In genomic region chr9:23297491-23298170, GRCm38 (mm10) we compare ENCODE assay signal across 20 mouse cellular contexts.
DNase-seq lines count a peak whose midpoint lies in the region; ATAC-seq and TF ChIP-seq lines count a peak whose summit lies in the region.
"Had no signal": no experiment of that assay in that cellular context is flagged by ENCODE, and none has a peak within 500 bp of the region (broad histone marks: within the 10 kb centered on the region; RNA-seq: fewer than 3 reads in every experiment).

No protein-coding gene starts in this region.

- 56% methylated on average over 8 of the region's 8 CpGs for WGBS in kidney, postnatal 0 days
- 61% methylated on average over 8 of the region's 8 CpGs for WGBS in embryonic facial prominence, embryonic 10.5 days
- 52% methylated on average over 8 of the region's 8 CpGs for WGBS in limb, embryonic 13.5 days

- no peaks in the 10 kb centered on the region for H3K27me3 ChIP-seq in kidney, postnatal 0 days (ENCODE audit: insufficient read depth, low read length)
- H3K27me3 ChIP-seq in embryonic facial prominence, embryonic 10.5 days (replicated peaks; ENCODE audit: low read depth, poor library complexity, severe bottlenecking) = no peaks in the 10 kb centered on the region
- H3K27me3 ChIP-seq in limb, embryonic 13.5 days = peaks cover 45% of the 10 kb centered on the region
- H3K27me3 ChIP-seq: forebrain, embryonic 15.5 days; heart, embryonic 15.5 days; hindbrain, embryonic 13.5 days had no signal

- peak; percentile 34 for DNase-seq in kidney, postnatal 0 days (ENCODE audit: low spot score)
- DNase-seq in kidney, adult 8-10 months = no peak
- DNase-seq in embryonic facial prominence, embryonic 10.5 days (ENCODE audit: low spot score) = no peak
- no peak for DNase-seq in layer of hippocampus, postnatal 14 days (ENCODE audit: low spot score in 2 of 2)
- no peak for DNase-seq in spleen, adult 18-20 months
- DNase-seq: adrenal gland, postnatal 14 days; B cell, adult 2 months; cerebellum, adult 11-12 months; cerebellum, adult 9-10 months; cerebellum, postnatal 25 days; gastrocnemius, postnatal 10 days; heart, postnatal 14 days had no signal

- H3K27ac ChIP-seq in kidney, postnatal 0 days = no peak overlapping the region
- 0 out of 2 replicates have a peak overlapping the region, but pooled peaks have one; percentile 19 for H3K27ac ChIP-seq in embryonic facial prominence, embryonic 10.5 days (replicated peaks)
- peak overlapping the region; percentile 28; the same call in 1 of the 2 replicates for H3K27ac ChIP-seq in limb, embryonic 13.5 days
- H3K27ac ChIP-seq: forebrain, embryonic 15.5 days; heart, embryonic 15.5 days; hindbrain, embryonic 13.5 days; hindbrain, postnatal 0 days had no signal

- ATAC-seq in kidney, postnatal 0 days (replicated peaks; ENCODE audit: low FRiP score, low read depth) = no peak
- peak; percentile 74 for ATAC-seq in limb, embryonic 13.5 days (ENCODE audit: low FRiP score, low read depth)
- no peak for ATAC-seq in megakaryocyte-erythroid progenitor cell, adult 5-6 weeks (replicated peaks; ENCODE audit: low FRiP score, low TSS enrichment, poor library complexity, severe bottlenecking)
- ATAC-seq: activated CD4-positive, CD25-positive, alpha-beta regulatory T cell, adult 4 months; CD4-positive, CD25-positive, alpha-beta regulatory T cell, adult 4 months; forebrain, embryonic 15.5 days; hindbrain, postnatal 0 days had no signal

- no peak overlapping the region for H3K9ac ChIP-seq in kidney, postnatal 0 days (ENCODE audit: low read depth, low read length)
- no peak overlapping the region for H3K9ac ChIP-seq in limb, embryonic 13.5 days
- H3K9ac ChIP-seq: forebrain, embryonic 15.5 days; heart, embryonic 15.5 days; hindbrain, embryonic 13.5 days had no signal

- no peak overlapping the region for H3K4me3 ChIP-seq in kidney, postnatal 0 days (replicated peaks; ENCODE audit: low read depth, low read length)
- no peak overlapping the region for H3K4me3 ChIP-seq in embryonic facial prominence, embryonic 10.5 days
- H3K4me3 ChIP-seq in limb, embryonic 13.5 days = no peak overlapping the region
- H3K4me3 ChIP-seq: forebrain, embryonic 15.5 days; heart, embryonic 15.5 days; hindbrain, embryonic 13.5 days had no signal

- no peak for TF ChIP-seq CTCF in kidney, postnatal 0 days (IDR thresholded peaks at IDR 0.05; ENCODE audit: low read depth)

- H3K4me2 ChIP-seq in kidney, postnatal 0 days (ENCODE audit: low read length) = no peak overlapping the region
- no peak overlapping the region for H3K4me2 ChIP-seq in limb, embryonic 13.5 days (replicated peaks)
- H3K4me2 ChIP-seq: forebrain, embryonic 15.5 days; heart, embryonic 15.5 days; hindbrain, embryonic 13.5 days had no signal

- no peaks in the 10 kb centered on the region for H3K9me3 ChIP-seq in kidney, postnatal 0 days (replicated peaks; ENCODE audit: low read length)
- H3K9me3 ChIP-seq in embryonic facial prominence, embryonic 10.5 days = no peaks in the 10 kb centered on the region
- no peaks in the 10 kb centered on the region for H3K9me3 ChIP-seq in limb, embryonic 13.5 days
- H3K9me3 ChIP-seq: forebrain, embryonic 15.5 days; heart, embryonic 15.5 days; hindbrain, embryonic 13.5 days had no signal

- H3K4me1 ChIP-seq in kidney, postnatal 0 days (replicated peaks; ENCODE audit: insufficient read depth, low read length) = no peaks in the 10 kb centered on the region
- H3K4me1 ChIP-seq in embryonic facial prominence, embryonic 10.5 days = peaks cover 10% of the 10 kb centered on the region; the same call in 1 of the 2 replicates
- peaks cover 20% of the 10 kb centered on the region for H3K4me1 ChIP-seq in limb, embryonic 13.5 days
- H3K4me1 ChIP-seq: heart, embryonic 15.5 days; hindbrain, embryonic 13.5 days had no signal

- no peaks in the 10 kb centered on the region for H3K36me3 ChIP-seq in kidney, postnatal 0 days (ENCODE audit: insufficient read depth, low read length)
- no peaks in the 10 kb centered on the region for H3K36me3 ChIP-seq in embryonic facial prominence, embryonic 10.5 days (replicated peaks)
- H3K36me3 ChIP-seq in limb, embryonic 13.5 days = no peaks in the 10 kb centered on the region
- H3K36me3 ChIP-seq: forebrain, embryonic 15.5 days; heart, embryonic 15.5 days; hindbrain, embryonic 13.5 days had no signal
